Mouse (Mus musculus): ENCODE data around the gene Atxn7l1.
A peak's percentile ranks its signal among the peaks of the same experiment; 100 is the strongest.

Atxn7l1 gene

DNA sequence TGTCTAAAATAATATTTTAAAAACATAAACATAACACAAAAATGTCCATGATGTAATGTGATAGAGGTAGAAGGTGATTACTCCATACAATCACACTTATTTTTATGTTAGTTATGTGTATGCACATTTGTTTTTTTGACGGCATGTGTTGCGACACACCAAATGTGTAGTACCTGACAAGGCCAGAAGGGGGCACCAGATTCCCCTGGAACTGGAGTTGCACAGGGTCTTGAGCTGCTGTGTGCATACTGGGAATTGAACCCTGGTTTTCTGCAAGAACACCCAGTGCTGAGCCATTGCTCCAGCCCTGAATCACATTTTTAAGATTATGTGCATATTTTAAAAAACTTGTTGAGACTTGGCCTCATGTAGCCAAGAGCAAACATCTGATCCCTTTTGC is 133.3 kb downstream of the Atxn7l1 start:
- DNase-seq = peak; percentile 40 to 75

DNA sequence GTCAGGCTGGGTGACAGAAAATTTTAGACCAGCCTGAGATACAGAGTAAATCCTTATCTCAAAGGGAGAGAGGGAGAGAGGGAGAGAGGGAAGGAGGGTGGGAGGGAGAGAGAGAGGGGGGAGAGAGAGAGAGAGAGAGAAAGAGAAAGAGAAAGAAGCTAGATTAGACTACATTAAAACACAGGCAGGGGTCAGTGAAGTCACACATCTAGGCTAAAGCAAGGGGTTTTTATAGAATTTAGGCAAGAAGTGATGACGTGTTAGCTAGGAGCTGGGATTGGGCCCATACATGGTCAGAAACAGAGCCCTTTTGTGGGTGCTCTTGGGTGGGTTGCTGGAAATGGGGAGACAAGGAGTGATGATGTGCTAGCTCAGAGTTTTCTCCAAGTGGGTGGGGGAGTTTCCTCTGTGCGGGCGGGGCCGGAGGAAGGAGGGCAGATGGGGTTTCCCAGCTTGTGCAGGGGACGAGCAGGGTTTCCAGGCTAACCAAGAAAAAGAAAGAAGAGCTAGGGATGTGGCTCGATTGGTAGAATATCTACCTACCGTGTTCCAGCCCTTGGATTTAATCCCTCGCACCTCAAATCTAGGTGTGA is 136.9 kb downstream of the Atxn7l1 start:
- no peak for DNase-seq

DNA sequence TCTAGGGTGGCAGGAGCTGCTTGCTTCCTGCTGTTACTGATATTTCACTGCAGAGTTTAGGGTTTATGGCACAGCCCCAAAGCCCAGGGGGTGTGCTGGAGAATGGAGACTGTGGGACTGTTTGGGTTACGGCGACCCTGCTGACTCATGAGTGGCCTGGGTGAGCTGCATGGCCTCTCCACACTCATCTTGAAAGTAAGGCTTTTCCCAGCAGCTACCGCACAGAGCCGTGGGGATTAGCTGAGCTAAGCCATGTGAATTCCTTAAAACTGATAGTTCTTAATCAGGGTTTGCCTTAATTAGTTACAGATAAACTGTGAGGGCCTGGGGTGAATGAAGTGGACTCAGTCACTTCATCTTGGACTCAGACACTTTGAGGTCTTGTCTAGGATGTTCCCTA is 137.9 kb downstream of the Atxn7l1 start:
- DNase-seq = peak in 1 of 2 experiments; percentile 36

DNA sequence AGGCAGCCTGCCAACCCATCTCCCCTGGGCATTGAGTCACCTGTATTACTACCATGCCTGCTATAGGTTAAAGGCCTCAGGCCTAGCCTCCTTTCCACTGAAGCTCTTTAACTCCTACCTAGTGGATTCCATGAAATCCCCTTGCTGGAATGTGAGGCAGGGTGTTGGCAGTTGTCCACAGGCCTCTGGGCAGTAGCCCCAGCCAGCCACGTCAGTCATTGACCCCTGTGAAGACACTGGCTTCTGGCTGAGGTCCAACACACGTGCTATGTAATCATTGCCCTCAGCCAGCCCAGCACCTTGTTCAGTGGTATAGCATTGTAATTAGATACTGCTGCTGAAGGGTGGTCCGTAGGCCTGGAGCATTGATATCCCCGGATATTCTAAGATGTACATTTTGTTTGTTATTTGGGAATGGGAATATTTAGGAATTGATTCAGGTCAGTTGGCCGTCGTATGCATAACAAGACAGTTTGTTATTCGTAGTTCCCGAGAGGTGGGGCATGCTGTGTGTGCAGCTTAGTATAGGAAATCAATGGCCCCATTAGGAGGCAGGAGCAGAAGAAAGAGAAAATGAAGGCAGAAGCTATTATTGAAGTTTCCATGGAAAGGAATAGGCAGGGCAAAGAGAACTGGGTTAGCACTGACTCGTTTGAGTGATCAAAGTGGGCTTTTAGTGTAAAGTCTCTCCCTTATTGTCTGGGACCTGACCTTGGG is 138.6 kb downstream of the Atxn7l1 start:
- DNase-seq = peak; percentile 56 to 66

DNA sequence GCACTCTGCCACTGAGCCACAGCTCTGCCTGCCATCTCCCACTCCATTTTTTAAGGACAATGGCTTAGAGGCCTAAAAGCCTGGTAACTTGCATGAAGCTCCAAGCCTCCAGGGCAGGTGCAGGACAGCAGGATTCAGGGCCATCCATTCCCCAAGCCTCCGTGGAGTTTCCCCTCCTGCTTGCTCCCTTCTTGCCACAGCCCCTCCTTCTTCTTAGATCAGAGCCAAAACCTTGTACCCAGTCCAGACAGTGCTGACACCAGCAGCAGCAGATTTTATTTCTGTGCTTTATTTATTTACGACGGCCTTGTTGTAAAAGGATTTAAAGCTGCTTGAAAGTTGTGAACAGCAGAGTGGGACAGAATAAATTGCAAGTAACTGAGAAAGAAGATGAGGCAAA is 140.2 kb downstream of the Atxn7l1 start:
- DNase-seq = no peak

- DNase-seq = no peak
Measured at GRCm38 (mm10) chr12:33288746-33289145, 141.3 kb downstream of the Atxn7l1 start.

DNA sequence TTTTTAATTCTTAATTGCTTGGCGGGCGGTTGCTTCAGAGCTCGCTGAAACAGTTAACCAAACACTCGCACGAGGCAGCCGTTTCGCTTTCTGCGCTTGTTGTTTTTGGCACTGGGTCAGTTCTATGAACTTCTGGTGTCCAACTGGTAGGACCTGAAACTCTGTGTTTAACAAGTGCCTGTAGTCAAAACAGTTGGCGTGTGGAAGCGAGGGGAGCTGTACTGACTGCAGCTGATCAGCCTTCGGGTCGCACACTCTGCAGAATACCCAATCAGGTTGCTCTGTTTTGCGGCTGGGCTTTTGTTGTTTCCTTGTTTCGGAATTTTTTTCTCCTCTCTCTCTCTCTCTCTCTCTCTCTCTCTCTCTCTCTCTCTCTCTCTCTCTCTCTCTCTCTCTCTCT is 154.6 kb downstream of the Atxn7l1 start:
- peak; percentile 72 to 79 for DNase-seq

DNA sequence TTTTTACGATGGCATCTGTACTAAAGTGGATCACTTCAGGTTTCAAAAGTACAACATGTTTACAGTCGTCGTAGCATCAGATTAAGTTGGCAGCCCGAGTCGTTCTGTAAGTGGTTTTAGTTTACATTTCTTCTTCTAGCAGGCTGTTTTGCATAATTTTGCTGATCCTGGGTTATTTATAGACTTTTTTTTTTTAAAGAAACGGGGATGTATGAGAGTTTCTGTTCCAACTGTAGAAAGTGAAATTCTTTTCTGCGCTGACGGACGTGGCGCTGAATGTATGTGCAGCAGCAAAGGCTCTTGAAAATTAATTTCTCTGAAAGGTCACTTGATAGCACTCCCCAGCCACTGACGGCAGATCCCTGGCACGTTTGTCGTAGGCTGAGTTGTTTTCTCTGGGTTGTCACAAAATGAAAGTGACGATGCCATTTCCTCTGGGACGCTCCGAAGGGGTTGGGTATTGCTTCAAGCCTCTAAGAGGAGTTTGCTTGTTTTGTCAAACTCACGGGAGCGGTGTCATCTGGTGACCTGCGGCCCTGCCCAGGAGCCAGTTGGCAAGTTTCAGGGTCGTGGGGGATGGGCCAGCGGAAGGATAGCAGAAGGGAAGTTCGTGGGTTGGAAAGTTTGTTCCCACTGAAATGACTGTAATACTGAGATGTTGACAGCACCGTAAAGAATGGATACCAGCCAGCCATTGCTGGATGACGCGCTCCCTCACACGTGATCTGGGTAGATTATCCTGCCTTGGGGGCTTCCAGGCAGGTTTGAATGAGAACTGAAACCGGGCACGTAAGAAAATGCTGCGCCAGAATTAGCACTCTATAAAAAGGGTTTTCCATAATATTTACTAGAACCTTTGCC is 155.3 kb downstream of the Atxn7l1 start:
- peak; percentile 73 to 75 for DNase-seq

- peak in 1 of 2 experiments; percentile 18 for DNase-seq
Measured at GRCm38 (mm10) chr12:33303384-33303770, 155.9 kb downstream of the Atxn7l1 start.

DNA sequence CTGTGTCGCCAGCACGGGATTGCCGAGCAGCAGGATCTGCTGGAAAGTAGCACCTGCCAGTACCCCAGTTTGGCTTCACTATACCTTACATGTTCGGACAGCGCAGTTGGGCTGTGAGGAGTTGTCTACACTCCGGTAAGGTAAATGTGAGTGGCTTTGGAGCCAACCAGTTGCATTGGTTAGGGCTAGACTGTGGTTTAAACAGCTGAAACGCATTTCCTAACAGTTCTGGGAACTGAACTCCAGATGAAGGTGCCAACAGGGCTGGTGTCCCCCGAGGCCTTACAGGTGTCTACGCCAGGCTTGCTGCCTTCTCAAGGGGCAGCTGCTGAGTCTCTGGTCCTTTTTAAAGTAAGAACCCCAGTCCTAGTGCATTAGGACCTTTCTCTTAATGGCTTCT is 157.6 kb downstream of the Atxn7l1 start:
- DNase-seq = no peak

DNA sequence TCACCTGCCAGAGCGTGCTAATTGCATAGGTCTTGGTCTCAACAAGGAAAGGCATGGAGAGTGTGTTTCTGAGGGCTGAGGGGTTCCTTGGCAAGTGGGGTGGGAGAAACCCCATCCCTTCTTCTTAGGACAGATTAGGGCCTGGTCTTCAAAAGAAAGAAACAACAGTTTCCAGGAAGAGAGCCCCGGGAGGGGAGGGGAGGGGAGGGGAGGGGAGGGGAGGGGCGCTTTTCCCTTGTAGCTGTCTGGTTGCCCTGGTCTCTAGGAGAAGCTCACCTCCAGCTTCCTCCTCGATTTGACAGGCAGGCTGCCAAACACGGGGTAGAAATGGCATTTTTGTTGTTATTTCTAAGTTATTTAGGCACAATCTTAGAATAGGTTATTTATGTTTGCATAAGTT is 159.0 kb downstream of the Atxn7l1 start:
- no peak for DNase-seq

DNA sequence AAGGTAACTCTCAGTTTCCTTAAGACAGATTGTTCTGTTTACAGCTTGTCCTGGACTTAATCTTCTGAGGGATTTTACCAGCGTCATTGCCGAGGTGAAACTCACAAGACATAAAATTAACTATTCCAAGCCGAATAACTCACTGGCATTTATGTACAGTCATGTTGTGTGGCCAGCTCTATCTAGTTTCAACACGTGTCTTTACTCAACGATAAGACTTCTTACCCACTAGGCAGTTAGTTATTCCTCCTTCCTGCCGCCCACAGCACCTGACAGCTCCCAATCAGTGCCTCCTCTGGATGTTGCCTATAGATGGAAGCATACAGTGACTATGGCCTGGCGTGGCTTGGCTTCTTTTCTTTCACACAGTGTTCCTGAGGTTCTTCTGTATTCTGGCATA is 161.2 kb downstream of the Atxn7l1 start:
- DNase-seq = no peak

- peak; percentile 78 to 85 for DNase-seq
Measured at GRCm38 (mm10) chr12:33313828-33314671, 166.6 kb downstream of the Atxn7l1 start.

- peak; percentile 72 to 74 for DNase-seq
Measured at GRCm38 (mm10) chr12:33314924-33315643, 167.6 kb downstream of the Atxn7l1 start.

DNA sequence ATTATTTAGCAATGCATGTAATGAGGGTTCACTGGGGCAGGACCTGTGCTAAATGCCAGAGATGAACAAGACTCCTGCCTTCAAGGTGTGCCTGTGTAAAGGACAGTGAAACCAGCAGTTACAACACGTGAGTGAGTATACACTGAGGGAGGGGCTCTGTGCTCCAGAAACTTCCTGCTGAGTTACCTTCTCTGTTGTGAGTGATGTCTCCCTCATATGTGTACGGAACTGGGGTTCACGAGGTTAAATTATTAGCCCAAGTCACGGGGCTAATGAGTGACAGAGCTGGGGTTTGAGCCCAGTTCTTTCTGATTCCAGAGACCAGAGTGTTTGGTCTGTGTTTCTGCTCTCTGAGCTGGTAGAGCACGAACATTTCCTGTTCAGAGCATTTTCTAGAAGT is 168.3 kb downstream of the Atxn7l1 start:
- no peak for DNase-seq

DNA sequence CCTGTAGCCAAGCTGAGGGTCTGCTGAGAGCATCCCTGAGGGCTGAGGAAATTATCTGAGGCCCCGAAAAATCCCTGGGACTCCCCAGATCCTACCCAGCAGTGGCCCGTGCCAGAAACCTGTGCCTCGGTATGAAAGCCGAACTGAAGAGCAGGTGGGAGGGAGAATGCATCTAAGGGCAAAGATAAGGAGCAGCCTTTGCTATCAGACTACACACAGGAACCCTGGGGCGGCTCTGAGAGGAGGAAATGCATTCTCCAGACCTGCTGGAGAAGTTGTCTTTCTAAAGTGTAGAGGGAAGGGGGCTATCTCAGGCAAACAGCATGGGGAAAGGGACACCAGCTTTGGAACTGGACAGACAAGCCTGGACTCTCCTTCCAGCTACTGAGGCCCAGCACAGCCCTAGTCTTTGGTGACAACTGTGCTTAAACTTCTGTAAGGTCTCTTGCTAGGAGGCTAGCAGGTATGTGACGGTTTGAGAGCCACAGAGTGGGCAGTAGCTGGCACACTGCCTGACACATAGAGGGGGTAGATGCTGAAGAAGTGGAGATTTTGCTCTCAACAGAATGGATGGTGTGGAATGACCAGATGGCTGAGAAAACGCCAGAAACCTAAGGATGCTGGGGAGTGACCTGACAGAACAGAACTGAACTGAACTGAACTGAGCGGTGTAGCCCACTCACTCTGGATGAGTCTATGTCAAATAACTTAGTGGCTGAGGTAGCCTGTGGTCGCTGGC is 170.5 kb downstream of the Atxn7l1 start:
- DNase-seq = no peak

GRCm38 (mm10) chr12:33322547-33322946 is 175.1 kb downstream of the Atxn7l1 start:
- DNase-seq = no peak

GRCm38 (mm10) chr12:33323821-33324220 is 176.3 kb downstream of the Atxn7l1 start:
- no peak for DNase-seq

DNA sequence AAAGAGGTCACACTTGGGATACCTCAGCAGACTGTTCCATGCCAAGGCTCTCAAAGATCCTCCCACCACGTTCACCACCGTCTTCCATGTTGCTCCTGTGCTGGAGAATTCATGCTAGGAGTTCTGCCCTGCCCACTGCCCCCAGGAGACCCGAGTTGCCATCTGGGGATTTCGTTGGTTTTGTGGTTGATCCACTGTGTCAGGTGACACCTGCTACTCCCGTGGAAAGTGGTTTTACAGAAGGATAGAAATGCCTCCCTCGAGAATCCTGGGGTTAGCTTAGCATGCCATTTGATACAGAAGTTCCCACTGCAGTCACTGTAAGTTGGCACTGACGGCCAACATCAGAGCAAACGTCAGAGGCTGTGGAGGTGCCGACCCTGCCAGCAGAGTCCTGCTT is 177.9 kb downstream of the Atxn7l1 start:
- DNase-seq = no peak

GRCm38 (mm10) chr12:33332046-33332445 is 184.6 kb downstream of the Atxn7l1 start:
- no peak for DNase-seq

DNA sequence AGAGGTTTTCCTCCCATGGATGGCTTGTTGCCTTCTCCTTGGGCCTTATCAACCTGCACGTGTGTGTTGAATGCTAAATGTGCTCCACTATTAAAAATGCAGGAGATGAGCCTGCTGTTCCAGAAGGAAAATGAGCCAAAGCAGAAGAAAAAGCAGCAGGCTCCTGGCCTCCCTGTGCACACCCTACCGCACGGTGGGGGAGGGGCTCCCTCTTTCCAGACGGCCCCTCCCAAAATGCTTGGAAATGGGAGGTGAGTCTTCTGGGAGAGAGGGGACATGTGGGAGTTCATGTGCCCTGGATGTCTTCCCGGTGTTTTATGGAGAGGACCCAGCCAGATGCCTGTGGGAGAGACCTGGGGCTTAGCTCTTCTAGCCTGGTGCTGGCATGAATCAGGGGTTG is 185.3 kb downstream of the Atxn7l1 start:
- DNase-seq = no peak

Measured in lung, postnatal 4 days (tissue).